Mouse (Mus musculus) lung, adult 10 weeks (tissue): ENCODE data around the gene Msl3l2. TPM values are rescaled to one million over a fixed set of nuclear protein-coding genes. Genes with fewer than 3 reads are reported as not detected.

Experiments used
- polyA plus RNA-seq: library from polyadenylated mRNA; stranded (reverse); fragments of 350-450 nt; fragmentation: Illumina TruSeq; extraction: RNeasy Lipid Tissue Mini Kit (QIAGEN cat#74804); gene quantifications from one replicate; pipeline ENCODE4 v1.2.3, GENCODE M21; 2014; ENCODE audit warnings: low read depth, low replicate concordance; ENCODE audit not compliant: insufficient read depth

Msl3l2 gene
- polyA plus RNA-seq: 7.8 TPM

GRCm38 (mm10) chr10:56106333-56106995 is at the start of gene Msl3l2:
Gene Msl3l2, plus strand, starts transcription at chr10:56106917.

Other genes starting within 250 kb of the Msl3l2 start
- gene Tbc1d32, start 121.8 kb downstream of the Msl3l2 start, polyA plus RNA-seq: 1.7 TPM